ENCODE assay signal across 26 mouse cellular contexts in genomic region chr16:6813871-6814270, GRCm38 (mm10).
"Had no signal": no experiment of that assay in that cellular context is flagged by ENCODE, and none has a peak within 500 bp of the region (broad histone marks: within the 10 kb centered on the region; RNA-seq: fewer than 3 reads in every experiment).

No protein-coding gene starts in this region.

- H3K4me3 ChIP-seq: layer of hippocampus, adult 2 months; limb, embryonic 10.5 days; limb, embryonic 13.5 days; liver, embryonic 12.5 days; liver, embryonic 15.5 days; lung, embryonic 15.5 days; megakaryocyte, embryonic 14.5 days; midbrain, embryonic 10.5 days; midbrain, embryonic 13.5 days; myocyte had no signal

- H3K9me3 ChIP-seq: limb, embryonic 10.5 days; limb, embryonic 13.5 days; liver, embryonic 12.5 days; liver, embryonic 15.5 days; lung, embryonic 15.5 days; megakaryocyte, embryonic 14.5 days; midbrain, embryonic 10.5 days; midbrain, embryonic 13.5 days had no signal

- DNase-seq: kidney, adult 18-20 months; kidney, adult 9 months; kidney, postnatal 14 days; layer of hippocampus, adult 9-11 months; liver; lung, adult 18-20 months; lung, postnatal 10 days; lung, postnatal 36 days; retina, postnatal 1 day; right cerebral cortex, postnatal 14 days; right cerebral cortex, postnatal 4 days; thymus, adult 2 months; thymus, postnatal 14 days; thymus, postnatal 4 days had no signal

- ATAC-seq: liver, embryonic 12.5 days; midbrain, embryonic 13.5 days; midbrain, embryonic 16.5 days had no signal

- H3K27me3 ChIP-seq: limb, embryonic 13.5 days; liver, embryonic 12.5 days; liver, embryonic 15.5 days; lung, embryonic 15.5 days; megakaryocyte, embryonic 14.5 days; midbrain, embryonic 13.5 days had no signal

- H3K4me1 ChIP-seq: limb, embryonic 10.5 days; liver, embryonic 12.5 days; liver, embryonic 15.5 days; lung, embryonic 15.5 days; megakaryocyte, embryonic 14.5 days; midbrain, embryonic 10.5 days; midbrain, embryonic 13.5 days had no signal

- H3K36me3 ChIP-seq: limb, embryonic 10.5 days; limb, embryonic 13.5 days; liver, embryonic 12.5 days; liver, embryonic 15.5 days; lung, embryonic 15.5 days; midbrain, embryonic 10.5 days; midbrain, embryonic 13.5 days had no signal

- H3K4me2 ChIP-seq: limb, embryonic 13.5 days; liver, embryonic 12.5 days; liver, embryonic 15.5 days; lung, embryonic 15.5 days; midbrain, embryonic 13.5 days had no signal

- H3K27ac ChIP-seq: limb, embryonic 10.5 days; limb, embryonic 13.5 days; liver, embryonic 12.5 days; liver, embryonic 15.5 days; lung, embryonic 15.5 days; midbrain, embryonic 10.5 days; midbrain, embryonic 13.5 days; stomach, postnatal 0 days had no signal

- H3K9ac ChIP-seq: limb, embryonic 13.5 days; liver, embryonic 12.5 days; liver, embryonic 15.5 days; lung, embryonic 15.5 days; midbrain, embryonic 13.5 days had no signal
